Mouse (Mus musculus) CH12.LX (cell line): ENCODE measurements around the gene Mboat1. TPM values are rescaled to one million over a fixed set of nuclear protein-coding genes. Genes with fewer than 3 reads are reported as not detected.

ENCODE experiments used
- DNase-seq: peaks from one replicate; pipeline ENCODE4 v3.0.0-alpha.2; 2013; ENCODE audit errors: extremely low read depth
- H3K27ac ChIP-seq: 2 replicates; pipeline ENCODE4 v1.5.1; 2012; ENCODE audit warnings: low read depth, mild to moderate bottlenecking, control low read depth, moderate library complexity; ENCODE audit not compliant: insufficient read depth
- H3K27me3 ChIP-seq: replicated peaks from 2 replicates; pipeline ENCODE3; 2012; ENCODE audit warnings: inconsistent platforms
- H3K36me3 ChIP-seq, 2 experiments: replicated peaks in 1 of 2; 2 replicates each; pipeline versions ENCODE3 to v1.6.1; 2012; ENCODE audit warnings: inconsistent platforms in 1 of 2, low read length in 1 of 2, mild to moderate bottlenecking in 1 of 2, mixed read lengths in 1 of 2, moderate library complexity in 1 of 2; ENCODE audit not compliant: control insufficient read depth in 1 of 2, insufficient read depth in 1 of 2
- H3K4me1 ChIP-seq, 2 experiments: 2 replicates each; pipeline ENCODE4 v1.6.1; 2012; ENCODE audit warnings: inconsistent platforms in 1 of 2, moderate library complexity in 1 of 2; ENCODE audit not compliant: insufficient read depth in 2 of 2, control insufficient read depth in 1 of 2
- H3K4me2 ChIP-seq: 2 replicates; pipeline ENCODE4 v1.6.1; 2012; ENCODE audit warnings: low read depth, mild to moderate bottlenecking, control low read depth; ENCODE audit not compliant: poor library complexity, insufficient read depth, severe bottlenecking
- H3K4me3 ChIP-seq, 3 experiments: fragments of 150-350 bp in 1 of 3; sonication (generic) in 1 of 3; replicated peaks in 1 of 3; 2 replicates each; pipeline versions ENCODE3 to v1.5.1; 2011 to 2012; ENCODE audit warnings: low read depth in 2 of 3, low read length in 2 of 3, mild to moderate bottlenecking in 2 of 3, moderate library complexity in 2 of 3, control low read depth in 1 of 3, improper control_type of control experiment in 1 of 3, inconsistent platforms in 1 of 3, mixed read lengths in 1 of 3; ENCODE audit not compliant: poor library complexity in 1 of 3
- H3K79me2 ChIP-seq: replicated peaks from 2 replicates; pipeline ENCODE4 v1.6.1; 2012; ENCODE audit warnings: mild to moderate bottlenecking, moderate library complexity; ENCODE audit not compliant: control insufficient read depth, poor library complexity, insufficient read depth, severe bottlenecking; ENCODE audit errors: extremely low read depth
- H3K9ac ChIP-seq: 2 replicates; pipeline ENCODE4 v1.6.1; 2012; ENCODE audit warnings: low read depth, mild to moderate bottlenecking, control low read depth, moderate library complexity; ENCODE audit not compliant: insufficient read depth
- H3K9me3 ChIP-seq: replicated peaks from 2 replicates; pipeline ENCODE3; 2012; ENCODE audit warnings: low read length, inconsistent platforms, mixed read lengths
- CHD2 ChIP-seq: IDR thresholded peaks from 2 replicates; pipeline ENCODE4 v1.6.1; 2011; ENCODE audit warnings: low read length, improper control_type of control experiment
- E2F4 ChIP-seq: IDR thresholded peaks from 2 replicates; pipeline ENCODE4 v1.6.1; 2011; ENCODE audit warnings: low read depth, low read length, improper control_type of control experiment; ENCODE audit not compliant: insufficient replicate concordance
- ETS1 ChIP-seq: conservative IDR thresholded peaks from 2 replicates; pipeline ENCODE4 v1.6.1; 2012; ENCODE audit warnings: low read depth, mild to moderate bottlenecking, inconsistent platforms, low read length, improper control_type of control experiment, moderate library complexity
- JUND ChIP-seq: conservative IDR thresholded peaks from 2 replicates; pipeline ENCODE4 v1.6.1; 2011; ENCODE audit warnings: low read depth, low read length, improper control_type of control experiment
- KAT2A ChIP-seq: IDR thresholded peaks from 2 replicates; pipeline ENCODE4 v1.6.1; 2012; ENCODE audit warnings: low read length, improper control_type of control experiment, inconsistent platforms; ENCODE audit not compliant: insufficient replicate concordance
- MAZ ChIP-seq: IDR thresholded peaks from 2 replicates; pipeline ENCODE4 v1.6.1; 2012; ENCODE audit warnings: low read depth, mild to moderate bottlenecking, inconsistent platforms, low read length, improper control_type of control experiment, moderate library complexity
- MEF2A ChIP-seq: IDR thresholded peaks from 2 replicates; pipeline ENCODE4 v1.6.1; 2014; ENCODE audit warnings: low read depth, mild to moderate bottlenecking, inconsistent platforms, low read length, improper control_type of control experiment, borderline replicate concordance
- MXI1 ChIP-seq: IDR thresholded peaks from 2 replicates; pipeline ENCODE4 v1.6.1; 2011; ENCODE audit warnings: mild to moderate bottlenecking, low read depth, low read length, improper control_type of control experiment
- NELFE ChIP-seq: IDR thresholded peaks from 2 replicates; pipeline ENCODE4 v1.6.1; 2011; ENCODE audit warnings: low read depth, low read length, improper control_type of control experiment
- NRF1 ChIP-seq: IDR thresholded peaks from 2 replicates; pipeline ENCODE4 v1.6.1; 2014; ENCODE audit warnings: low read depth, mild to moderate bottlenecking, inconsistent platforms, low read length, improper control_type of control experiment, moderate library complexity
- PAX5 ChIP-seq: IDR thresholded peaks from 2 replicates; pipeline ENCODE4 v1.6.1; 2012; ENCODE audit warnings: low read length, inconsistent platforms, mixed read lengths
- POLR2AphosphoS2 ChIP-seq: IDR thresholded peaks from 2 replicates; pipeline ENCODE4 v1.6.1; 2011; ENCODE audit warnings: low read depth, low read length, improper control_type of control experiment
- RAD21 ChIP-seq: IDR thresholded peaks from 2 replicates; pipeline ENCODE4 v1.6.1; 2011; ENCODE audit warnings: low read depth, mild to moderate bottlenecking, low read length, improper control_type of control experiment, moderate library complexity
- SIN3A ChIP-seq: IDR thresholded peaks from 2 replicates; pipeline ENCODE4 v1.6.1; 2012; ENCODE audit warnings: low read length, improper control_type of control experiment, inconsistent platforms
- TBP ChIP-seq: conservative IDR thresholded peaks from 2 replicates; pipeline ENCODE4 v1.6.1; 2011; ENCODE audit warnings: low read depth, low read length, improper control_type of control experiment
- TCF12 ChIP-seq: IDR thresholded peaks from 2 replicates; pipeline ENCODE4 v1.6.1; 2014; ENCODE audit warnings: low read depth, mild to moderate bottlenecking, inconsistent platforms, low read length, improper control_type of control experiment
- UBTF ChIP-seq: IDR thresholded peaks from 2 replicates; pipeline ENCODE4 v1.6.1; 2012; ENCODE audit warnings: low read depth, mild to moderate bottlenecking, inconsistent platforms, low read length, improper control_type of control experiment, moderate library complexity
- ZC3H11A ChIP-seq: IDR thresholded peaks from 2 replicates; pipeline ENCODE4 v1.6.1; 2012; ENCODE audit warnings: low read depth, mild to moderate bottlenecking, inconsistent platforms, low read length, improper control_type of control experiment
- ZMIZ1 ChIP-seq: IDR thresholded peaks from 2 replicates; pipeline ENCODE4 v1.6.1; 2012; ENCODE audit warnings: low read depth, mild to moderate bottlenecking, inconsistent platforms, low read length, improper control_type of control experiment
- ZNF384 ChIP-seq: IDR thresholded peaks from 2 replicates; pipeline ENCODE4 v1.6.1; 2012; ENCODE audit warnings: low read depth, low read length, improper control_type of control experiment, inconsistent platforms
- dilution Hi-C: fragments of 300-500 bp; cut with MboI; formaldehyde crosslinking; loops from 2 replicates; pipeline ENCODE4 v1.14.3; 2020; ENCODE audit warnings: low sequenced_read_pairs; ENCODE audit not compliant: extremely low pct_unique_long_range_greater_than_20kb, extremely low pct_ligation_motif_present
- in situ Hi-C: fragments of 300-500 bp; cut with MboI; formaldehyde crosslinking; loops from 3 replicates; pipeline ENCODE4 v1.14.3; 2019; ENCODE audit warnings: low sequenced_read_pairs, low pct_ligation_motif_present, low pct_unique_long_range_greater_than_20kb, mixed read lengths
- polyA plus RNA-seq: library from polyadenylated mRNA; unstranded; fragments of >175 nt; gene quantifications from 2 replicates; pipeline ENCODE4 v1.2.1, GENCODE M21; 2012; ENCODE audit warnings: low read depth; ENCODE audit not compliant: insufficient read length
- total RNA-seq, 2 experiments: library from RNA; depleted of rRNA; stranded (reverse); fragments of 300-350 nt in 1 of 2; fragments of >200 nt in 1 of 2; gene quantifications; 2 replicates each; pipeline ENCODE4 v1.2.3; 2012 to 2014

Gene Mboat1
- total and polyA plus RNA-seq, 3 experiments: 0.53 to 3.3 (median 0.63) TPM

GRCm38 (mm10) chr13:30194834-30195233 lies 58.5 kb downstream of the Mboat1 start:
- H3K4me3 ChIP-seq: no peak overlapping the region
- TF ChIP-seq ZMIZ1: no peak
- TF ChIP-seq NRF1: no peak
- TF ChIP-seq TCF12: no peak
- TF ChIP-seq PAX5: no peak
- TF ChIP-seq JUND: no peak
- TF ChIP-seq ZNF384: no peak
- no peak for TF ChIP-seq MXI1
- TF ChIP-seq UBTF: no peak
- TF ChIP-seq POLR2AphosphoS2: no peak
- no peak for TF ChIP-seq ZC3H11A
- TF ChIP-seq SIN3A: no peak
- no peak for TF ChIP-seq MAZ
- no peak for TF ChIP-seq KAT2A
- TF ChIP-seq RAD21: no peak
- no peak for TF ChIP-seq NELFE
- no peak for TF ChIP-seq MEF2A
- TF ChIP-seq CHD2: no peak
- TF ChIP-seq ETS1: no peak
- no peak for TF ChIP-seq E2F4
- TF ChIP-seq, all 38 proteins: peak for 0
- dilution Hi-C loops: no loop called here
- H3K79me2 ChIP-seq: no peaks in the 10 kb centered on the region
- H3K4me2 ChIP-seq: no peak overlapping the region
- H3K27ac ChIP-seq: no peak overlapping the region
- peaks cover 5 to 41% of the 10 kb centered on the region in 2 experiments; a peak in 3 of 4 replicates for H3K4me1 ChIP-seq
- no peak for DNase-seq
- no peak overlapping the region for H3K9ac ChIP-seq
- H3K9me3 ChIP-seq: no peaks in the 10 kb centered on the region
- H3K27me3 ChIP-seq: no peaks in the 10 kb centered on the region
- in situ Hi-C loops: no loop called here
- H3K36me3 ChIP-seq: no peaks in the 10 kb centered on the region

GRCm38 (mm10) chr13:30196661-30197060 lies 60.4 kb downstream of the Mboat1 start:
- TF ChIP-seq TBP: no peak
- TF ChIP-seq, all 38 proteins: peak for 0
- dilution Hi-C loops: no loop called here
- H3K4me1 ChIP-seq: peaks cover 5 to 34% of the 10 kb centered on the region in 2 experiments; a peak in 3 of 4 replicates
- in situ Hi-C loops: no loop called here
- no peak overlapping the region for H3K4me3 ChIP-seq
- no peaks in the 10 kb centered on the region for H3K9me3 ChIP-seq
- H3K27me3 ChIP-seq: no peaks in the 10 kb centered on the region
- no peak overlapping the region for H3K4me2 ChIP-seq
- H3K9ac ChIP-seq: no peak overlapping the region
- no peaks in the 10 kb centered on the region for H3K36me3 ChIP-seq
- no peak for DNase-seq
- no peaks in the 10 kb centered on the region for H3K79me2 ChIP-seq
- no peak overlapping the region for H3K27ac ChIP-seq
